Mouse (Mus musculus): ENCODE data around the gene Arl5a.

DNA sequence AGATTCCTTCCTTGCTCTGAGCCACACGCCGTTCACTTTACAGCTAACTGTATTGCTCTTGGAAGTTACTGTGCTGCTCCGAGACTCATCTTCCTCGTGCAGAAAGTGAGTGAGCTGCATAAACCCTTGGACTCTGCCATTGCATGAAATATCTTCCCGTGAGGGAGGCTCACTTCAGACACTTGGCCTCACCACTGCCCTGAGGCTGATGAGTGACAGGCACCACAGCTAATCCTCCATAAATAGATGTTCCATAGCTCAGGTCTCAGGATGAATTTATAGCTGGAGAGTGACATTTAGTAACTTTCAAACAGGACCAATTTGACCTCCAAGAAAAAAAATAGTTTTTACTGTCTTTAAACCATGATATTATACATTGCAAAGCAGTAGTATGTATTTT is 66.5 kb downstream of the Arl5a start:
- TF ChIP-seq POLR2A (IDR thresholded peaks at IDR 0.05; ENCODE audit: low read depth, low read length) = no peak
- TF ChIP-seq CTCF (IDR thresholded peaks at IDR 0.05; ENCODE audit: extremely low read depth, insufficient read depth, insufficient read length, insufficient replicate concordance) = no peak

All from spleen, adult 2 months (tissue).